In genomic region chr3:83076563-83076962, GRCm38 (mm10) we compare ENCODE assay signal across 12 mouse cellular contexts. TPM values are rescaled to one million over a fixed set of nuclear protein-coding genes. Genes with fewer than 3 reads are reported as not detected.
DNase-seq lines count a peak whose midpoint lies in the region; ATAC-seq lines count a peak whose summit lies in the region.
"Had no signal": no experiment of that assay in that cellular context is flagged by ENCODE, and none has a peak within 500 bp of the region (broad histone marks: within the 10 kb centered on the region; RNA-seq: fewer than 3 reads in every experiment).

No protein-coding gene starts in this region.

- H3K9me3 ChIP-seq in midbrain, embryonic 16.5 days (replicated peaks; ENCODE audit: control insufficient read depth, low read length, poor library complexity, severe bottlenecking) = no peaks in the 10 kb centered on the region
- H3K9me3 ChIP-seq: megakaryocyte, embryonic 14.5 days had no signal

- 0 out of 2 replicates have a peak, but pooled peaks cover under 1% of the 10 kb centered on the region for H3K36me3 ChIP-seq in midbrain, embryonic 16.5 days (ENCODE audit: control insufficient read depth, insufficient read depth, low read length)

- no peak overlapping the region for H3K27ac ChIP-seq in midbrain, embryonic 16.5 days (ENCODE audit: low read length)

- H3K4me2 ChIP-seq in midbrain, embryonic 16.5 days (ENCODE audit: low read length) = no peak overlapping the region

- intact Hi-C loops in left cerebral cortex, postnatal 4 days (cut with DNase I) = no loop called here
- intact Hi-C loops in left cerebral cortex, postnatal 14 days (cut with DNase I) = no loop called here

- DNase-seq in left cerebral cortex, postnatal 4 days = peak; percentile 67
- no peak for DNase-seq in left cerebral cortex, adult 18-20 months (ENCODE audit: low spot score in 2 of 2)
- peak; percentile 43 for DNase-seq in gastrocnemius, postnatal 10 days
- DNase-seq in heart, postnatal 4 days = peak; percentile 46
- no peak for DNase-seq in cerebellum, adult 11-12 months
- DNase-seq in left cerebral cortex, postnatal 14 days (ENCODE audit: low spot score in 2 of 2) = no peak

- ATAC-seq in midbrain, embryonic 16.5 days = peak; percentile 43; the same call in 1 of the 2 replicates

- H3K4me1 ChIP-seq in midbrain, embryonic 16.5 days (ENCODE audit: control insufficient read depth, insufficient read depth, low read length) = no peaks in the 10 kb centered on the region

- peak overlapping the region; percentile 25; the same call in 1 of the 2 replicates for H3K9ac ChIP-seq in midbrain, embryonic 16.5 days (ENCODE audit: low read depth, low read length)

- H3K27me3 ChIP-seq in midbrain, embryonic 16.5 days (ENCODE audit: control insufficient read depth, insufficient read depth, low read depth, low read length) = no peaks in the 10 kb centered on the region
- H3K27me3 ChIP-seq: megakaryocyte, embryonic 14.5 days had no signal

- WGBS in midbrain, embryonic 16.5 days = 25% methylated on average over 3 of the region's 3 CpGs

- no peak overlapping the region for H3K4me3 ChIP-seq in midbrain, embryonic 16.5 days (ENCODE audit: low read depth, low read length)
- H3K4me3 ChIP-seq: megakaryocyte, embryonic 14.5 days had no signal

RNA-seq across cellular contexts. Expression of gene Plrg1, which starts 21.2 kb away (rescaled TPM):
- total RNA-seq in left cerebral cortex, postnatal 4 days (2021) = 10 to 100 TPM; 58.6 to 60.0 TPM
- total RNA-seq in left cerebral cortex, adult 18-20 months (2021) = 10 to 100 TPM; 43.5 to 45.6 TPM
- total RNA-seq in gastrocnemius, postnatal 10 days (2021) = 10 to 100 TPM; 29.0 to 32.2 TPM
- total RNA-seq in heart, postnatal 4 days (2021) = 10 to 100 TPM; 34.9 to 37.4 TPM
- polyA plus RNA-seq in midbrain, embryonic 16.5 days (2015; fragmentation: Nextera tagmentation; extraction: Ambion mirVana) = 100 and 102 TPM in 2 replicates
- total RNA-seq in left cerebral cortex, postnatal 14 days (2021) = 10 to 100 TPM; 38.8 to 39.9 TPM

RNA-seq across cellular contexts. Expression of gene Fgb, which starts 26.9 kb away (rescaled TPM):
- not detected for total RNA-seq in left cerebral cortex, postnatal 4 days (2021)
- total RNA-seq in left cerebral cortex, adult 18-20 months (2021) = not detected
- total RNA-seq in gastrocnemius, postnatal 10 days (2021) = under 1 TPM in 1 of 2 experiments, not detected in 1; 0.50 TPM
- under 1 TPM in 1 of 2 experiments, not detected in 1; 0.12 TPM for total RNA-seq in heart, postnatal 4 days (2021)
- not detected in 2 replicates for polyA plus RNA-seq in midbrain, embryonic 16.5 days (2015; fragmentation: Nextera tagmentation; extraction: Ambion mirVana)
- not detected for total RNA-seq in left cerebral cortex, postnatal 14 days (2021)
- total RNA-seq: hematopoietic stem cell, adult 5-6 weeks; left cerebral cortex, postnatal 36 days; MEL had no signal

RNA-seq across cellular contexts. Expression of gene Fga, which starts 50.7 kb away (rescaled TPM):
- total RNA-seq in left cerebral cortex, postnatal 4 days (2021) = not detected
- not detected for total RNA-seq in left cerebral cortex, adult 18-20 months (2021)
- total RNA-seq in gastrocnemius, postnatal 10 days (2021) = 1 to 10 TPM in 1 of 2 experiments, not detected in 1; 1.1 TPM
- total RNA-seq in heart, postnatal 4 days (2021) = under 1 TPM; 0.11 to 0.21 TPM
- not detected in 2 replicates for polyA plus RNA-seq in midbrain, embryonic 16.5 days (2015; fragmentation: Nextera tagmentation; extraction: Ambion mirVana)
- not detected for total RNA-seq in left cerebral cortex, postnatal 14 days (2021)
- total RNA-seq: hematopoietic stem cell, adult 5-6 weeks; left cerebral cortex, postnatal 36 days; MEL had no signal
- polyA plus RNA-seq: urinary bladder, adult 2 months had no signal

RNA-seq across cellular contexts. Expression of gene Dchs2, which starts 51.2 kb away (rescaled TPM):
- total RNA-seq in left cerebral cortex, postnatal 4 days (2021) = 1 to 10 TPM; 5.3 to 7.7 TPM
- total RNA-seq in left cerebral cortex, adult 18-20 months (2021) = 1 to 10 TPM; 2.8 to 3.1 TPM
- total RNA-seq in gastrocnemius, postnatal 10 days (2021) = 1 to 10 TPM; 7.0 to 8.6 TPM
- 1 to 10 TPM; 1.2 to 1.3 TPM for total RNA-seq in heart, postnatal 4 days (2021)
- polyA plus RNA-seq in midbrain, embryonic 16.5 days (2015; fragmentation: Nextera tagmentation; extraction: Ambion mirVana) = 0.69 and 0.75 TPM in 2 replicates
- 1 to 10 TPM; 2.2 to 4.3 TPM for total RNA-seq in left cerebral cortex, postnatal 14 days (2021)
- total RNA-seq: hematopoietic stem cell, adult 5-6 weeks; MEL had no signal

Comparison
In these comparisons a context has a peak if more than half of its experiments do, and no peak if none do; other contexts are left out.
1. DNase-seq: peak in left cerebral cortex, postnatal 4 days (single experiment), gastrocnemius, postnatal 10 days (single experiment) and heart, postnatal 4 days (single experiment); none in left cerebral cortex, adult 18-20 months (0 of 2), cerebellum, adult 11-12 months (single experiment) and left cerebral cortex, postnatal 14 days (0 of 2).